ENCODE assay signal across 17 mouse cellular contexts in genomic region chr8:29341595-29341994, GRCm38 (mm10).
"Had no signal": no experiment of that assay in that cellular context is flagged by ENCODE, and none has a peak within 500 bp of the region (broad histone marks: within the 10 kb centered on the region; RNA-seq: fewer than 3 reads in every experiment).

No protein-coding gene starts in this region.

- H3K9ac ChIP-seq: neural tube, embryonic 12.5 days; neural tube, embryonic 13.5 days; neural tube, embryonic 15.5 days; stomach, embryonic 15.5 days had no signal

- H3K4me3 ChIP-seq: neural tube, embryonic 12.5 days; neural tube, embryonic 13.5 days; neural tube, embryonic 15.5 days; stomach, embryonic 15.5 days had no signal

- H3K27ac ChIP-seq: neural tube, embryonic 12.5 days; neural tube, embryonic 13.5 days; neural tube, embryonic 15.5 days; stomach, embryonic 15.5 days; stomach, postnatal 0 days had no signal

- H3K27me3 ChIP-seq: neural tube, embryonic 12.5 days; neural tube, embryonic 13.5 days; neural tube, embryonic 15.5 days; stomach, embryonic 15.5 days had no signal

- H3K9me3 ChIP-seq: neural tube, embryonic 12.5 days; neural tube, embryonic 13.5 days; neural tube, embryonic 15.5 days; stomach, embryonic 15.5 days had no signal

- DNase-seq: retina, postnatal 1 day; right cerebral cortex, adult 18-20 months; right cerebral cortex, postnatal 14 days; right cerebral cortex, postnatal 25 days; right cerebral cortex, postnatal 4 days; spleen, adult 18-20 months; thymus, adult 18-20 months; thymus, adult 2 months; thymus, postnatal 14 days; thymus, postnatal 25 days; thymus, postnatal 36 days; thymus, postnatal 4 days had no signal

- H3K36me3 ChIP-seq: neural tube, embryonic 12.5 days; neural tube, embryonic 13.5 days; neural tube, embryonic 15.5 days; stomach, embryonic 15.5 days had no signal

- H3K4me1 ChIP-seq: neural tube, embryonic 12.5 days; neural tube, embryonic 13.5 days; neural tube, embryonic 15.5 days; stomach, embryonic 15.5 days had no signal

- H3K4me2 ChIP-seq: neural tube, embryonic 12.5 days; neural tube, embryonic 13.5 days; neural tube, embryonic 15.5 days; stomach, embryonic 15.5 days had no signal
